Mouse (Mus musculus): ENCODE measurements around the gene Clec14a. TPM values are rescaled to one million over a fixed set of nuclear protein-coding genes. Genes with fewer than 3 reads are reported as not detected.

The Clec14a gene
- polyA plus RNA-seq, 1 experiment from 2014 or later, result not detected

GRCm38 (mm10) chr12:58225644-58226043, 43.4 kb downstream of the Clec14a start:
- POLR2A ChIA-PET, result no interaction called here
- peaks cover 3% of the 10 kb centered on the region for H3K27me3 ChIP-seq
- DNase-seq (ENCODE audit: low read depth, low spot score) (no peak), ATAC-seq (no peak)
- CTCF ChIA-PET, result no interaction called here
- TF ChIP-seq CTCF (IDR thresholded peaks at IDR 0.05), result no peak
- in situ Hi-C loops (cut with MboI; ENCODE audit: low pct_unique_long_range_greater_than_20kb), result no loop called here

DNA sequence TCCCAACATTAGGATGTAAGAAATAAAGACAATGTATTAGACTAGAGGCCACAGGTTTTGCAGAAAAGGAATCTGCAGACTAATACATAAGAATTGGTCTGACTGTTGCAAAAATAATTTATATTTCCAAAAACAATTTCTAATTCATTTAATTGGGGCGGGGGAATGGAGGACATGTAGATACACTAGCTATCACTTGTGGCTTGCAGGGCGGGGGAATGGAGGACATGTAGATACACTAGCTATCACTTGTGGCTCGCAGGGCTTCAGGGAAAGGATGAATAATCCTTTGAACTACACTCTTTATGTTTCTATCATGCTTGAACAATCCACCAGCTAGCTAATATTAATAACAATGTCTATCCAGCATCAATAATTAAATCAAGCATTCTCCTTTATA, 50.0 kb downstream of the Clec14a start:
- CTCF ChIA-PET, result no interaction called here
- TF ChIP-seq CTCF (IDR thresholded peaks at IDR 0.05), result no peak
- ATAC-seq, result no peak
- no peak for DNase-seq (ENCODE audit: low read depth, low spot score)
- POLR2A ChIA-PET, result no interaction called here
- in situ Hi-C loops (cut with MboI; ENCODE audit: low pct_unique_long_range_greater_than_20kb), result loop anchor here (25.0 kb wide), 1 partner anchor 382 kb away; no protein-coding TSS in a partner anchor
- H3K27me3 ChIP-seq, result no peaks in the 10 kb centered on the region

DNA sequence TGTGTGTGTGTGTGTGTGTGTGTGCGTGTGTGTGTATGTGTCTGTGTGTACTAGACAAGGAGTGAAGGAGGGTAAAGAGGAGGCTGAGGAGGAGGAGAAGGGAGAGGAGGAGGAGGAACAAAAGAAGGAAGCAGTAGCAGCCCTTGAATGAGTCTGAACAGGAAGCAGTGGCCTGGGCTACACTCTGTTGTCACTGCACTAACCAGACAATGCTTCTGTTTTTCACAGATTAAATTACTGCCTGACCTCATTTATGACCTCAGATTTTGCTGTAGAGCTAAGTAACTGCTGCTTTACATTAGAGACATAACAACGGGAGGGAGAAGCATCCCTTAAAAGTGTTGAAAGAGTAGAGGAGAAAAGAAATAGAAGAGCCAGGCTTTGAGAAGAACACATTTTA, 52.9 kb downstream of the Clec14a start:
- ChIA-PET CTCF (no interaction called here), POLR2A (no interaction called here)
- no peak for TF ChIP-seq CTCF (IDR thresholded peaks at IDR 0.05)
- in situ Hi-C loops (cut with MboI; ENCODE audit: low pct_unique_long_range_greater_than_20kb), result loop anchor here (25.0 kb wide), 1 partner anchor 379 kb away; no protein-coding TSS in a partner anchor
- ATAC-seq (no peak), DNase-seq (ENCODE audit: low read depth, low spot score) (no peak)
- H3K27me3 ChIP-seq, result peaks cover 17% of the 10 kb centered on the region

Other genes with a start within 250 kb of the Clec14a start
- not detected for gene Sstr1, start 57.5 kb downstream of the Clec14a start, polyA plus RNA-seq (2021)

All from Patski (cell line).